Mouse (Mus musculus): ENCODE measurements around the gene Chrm4. TPM values are rescaled to one million over a fixed set of nuclear protein-coding genes. Genes with fewer than 3 reads are reported as not detected.

The Chrm4 gene
- polyA plus RNA-seq, 1 experiment from 2014 or later: not detected

- Histone ChIP-seq H3K27ac (no peak overlapping the region), H3K4me3 (ENCODE audit: inconsistent target) (no peak overlapping the region), H3K79me2 (ENCODE audit: inconsistent target) (no peaks in the 10 kb centered on the region), H3K36me3 (ENCODE audit: inconsistent target) (peaks cover 82% of the 10 kb centered on the region)
- 88% methylated on average over 7 of the region's 7 CpGs for WGBS (ENCODE audit: missing documents)
These were observed 13.5 kb upstream of the Chrm4 start for GRCm38 (mm10) chr2:91913328-91914110.

GRCm38 (mm10) chr2:91916346-91916977 lies 10.6 kb upstream of the Chrm4 start:
- H3K4me3 ChIP-seq (ENCODE audit: inconsistent target): no peak overlapping the region
- H3K27ac ChIP-seq: no peak overlapping the region
- H3K79me2 ChIP-seq (ENCODE audit: inconsistent target): no peaks in the 10 kb centered on the region
- H3K36me3 ChIP-seq (ENCODE audit: inconsistent target): peaks cover 53% of the 10 kb centered on the region
- 91% methylated on average over 7 of the region's 7 CpGs for WGBS (ENCODE audit: missing documents)

- Histone ChIP-seq H3K4me3 (ENCODE audit: inconsistent target) (no peak overlapping the region), H3K79me2 (ENCODE audit: inconsistent target) (no peaks in the 10 kb centered on the region), H3K27ac (no peak overlapping the region), H3K36me3 (ENCODE audit: inconsistent target) (peaks cover 46% of the 10 kb centered on the region)
- 96% methylated on average over 7 of the region's 7 CpGs for WGBS (ENCODE audit: missing documents)
These were observed 10.0 kb upstream of the Chrm4 start for GRCm38 (mm10) chr2:91917096-91917495.

DNA sequence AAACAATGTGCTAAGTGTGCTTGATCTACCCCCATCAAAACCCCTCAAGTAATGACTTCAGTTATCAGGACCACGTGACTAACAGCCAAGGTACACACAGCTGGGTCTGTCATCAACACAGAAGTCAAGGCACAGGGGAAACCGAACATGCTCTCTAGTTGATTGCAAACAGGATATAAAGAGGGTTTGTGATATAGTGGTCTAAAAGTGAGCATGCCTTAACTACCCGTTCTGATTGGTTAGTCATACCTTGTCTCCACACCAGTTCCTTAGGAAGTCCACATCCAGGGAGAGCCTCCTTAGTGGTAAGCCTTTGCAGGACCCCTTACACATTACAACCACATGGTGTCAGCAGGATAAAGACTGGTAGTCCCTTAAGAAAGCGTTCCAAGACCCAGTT lies 6.9 kb upstream of the Chrm4 start:
- H3K79me2 ChIP-seq (ENCODE audit: inconsistent target): no peaks in the 10 kb centered on the region
- peaks cover 29% of the 10 kb centered on the region for H3K36me3 ChIP-seq (ENCODE audit: inconsistent target)
- H3K27ac ChIP-seq: no peak overlapping the region
- H3K4me3 ChIP-seq (ENCODE audit: inconsistent target): no peak overlapping the region
- WGBS (ENCODE audit: missing documents): 72% methylated on average over 4 of the region's 4 CpGs

GRCm38 (mm10) chr2:91921181-91921789 lies 5.8 kb upstream of the Chrm4 start:
- H3K27ac ChIP-seq: no peak overlapping the region
- H3K79me2 ChIP-seq (ENCODE audit: inconsistent target): no peaks in the 10 kb centered on the region
- 13% methylated on average over 31 of the region's 31 CpGs for WGBS (ENCODE audit: missing documents)
- no peak overlapping the region for H3K4me3 ChIP-seq (ENCODE audit: inconsistent target)
- H3K36me3 ChIP-seq (ENCODE audit: inconsistent target): peaks cover 20% of the 10 kb centered on the region

- WGBS (ENCODE audit: missing documents): 2% methylated on average over 58 of the region's 64 CpGs
- H3K36me3 ChIP-seq (ENCODE audit: inconsistent target): peaks cover 15% of the 10 kb centered on the region
- H3K27ac ChIP-seq: no peak overlapping the region
- no peak overlapping the region for H3K4me3 ChIP-seq (ENCODE audit: inconsistent target)
- H3K79me2 ChIP-seq (ENCODE audit: inconsistent target): no peaks in the 10 kb centered on the region
These were observed 5.1 kb upstream of the Chrm4 start for GRCm38 (mm10) chr2:91921790-91922570.

DNA sequence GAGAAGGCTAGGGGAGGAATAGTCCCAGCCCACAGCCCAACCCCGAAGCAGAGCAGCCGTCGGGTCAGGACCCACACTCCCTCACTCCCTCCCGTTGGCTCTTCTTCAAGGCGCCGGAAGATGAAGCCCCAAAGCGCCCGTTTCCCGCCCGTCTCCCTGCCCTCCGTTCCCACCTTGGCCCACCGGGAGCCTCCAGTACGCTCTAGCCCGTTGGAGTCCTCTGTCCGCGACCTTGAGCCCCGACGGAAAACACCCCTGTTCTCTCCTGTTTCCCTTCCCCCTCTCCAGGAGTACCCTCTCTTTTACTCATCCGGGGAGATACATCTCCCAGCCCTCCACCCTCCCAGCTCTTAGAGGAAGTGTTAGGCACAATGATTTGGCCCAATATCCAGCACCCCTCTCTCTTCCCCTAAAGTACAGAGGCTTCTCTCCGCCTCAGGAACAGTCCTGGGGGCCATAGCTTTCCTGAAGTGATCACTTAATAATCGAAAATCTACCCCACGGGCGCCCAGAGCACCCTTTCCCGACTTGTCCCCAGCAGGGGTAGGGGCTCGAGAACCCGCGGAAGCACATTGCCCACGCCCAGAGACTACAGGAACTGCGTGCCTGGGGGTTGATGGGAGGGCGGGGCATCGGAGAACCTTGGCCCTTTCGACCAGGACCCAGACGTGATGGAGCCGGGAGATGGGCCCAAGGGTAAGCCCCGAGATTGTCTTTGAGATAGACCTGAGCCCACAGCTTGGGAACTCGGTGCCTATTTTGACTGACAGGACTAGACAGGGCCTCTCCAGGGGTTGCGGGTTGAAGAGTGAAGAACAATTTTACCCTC lies 4.2 kb upstream of the Chrm4 start:
- H3K36me3 ChIP-seq (ENCODE audit: inconsistent target): peaks cover 6% of the 10 kb centered on the region
- no peaks in the 10 kb centered on the region for H3K79me2 ChIP-seq (ENCODE audit: inconsistent target)
- H3K4me3 ChIP-seq (ENCODE audit: inconsistent target): no peak overlapping the region
- no peak overlapping the region for H3K27ac ChIP-seq
- 5% methylated on average over 37 of the region's 37 CpGs for WGBS (ENCODE audit: missing documents)

- no peak overlapping the region for H3K4me3 ChIP-seq (ENCODE audit: inconsistent target)
- H3K27ac ChIP-seq: no peak overlapping the region
- no peaks in the 10 kb centered on the region for H3K79me2 ChIP-seq (ENCODE audit: inconsistent target)
- H3K36me3 ChIP-seq (ENCODE audit: inconsistent target): no peaks in the 10 kb centered on the region
- WGBS (ENCODE audit: missing documents): 5% methylated on average over 54 of the region's 54 CpGs
These were observed 3.4 kb upstream of the Chrm4 start for GRCm38 (mm10) chr2:91923415-91924337.

DNA sequence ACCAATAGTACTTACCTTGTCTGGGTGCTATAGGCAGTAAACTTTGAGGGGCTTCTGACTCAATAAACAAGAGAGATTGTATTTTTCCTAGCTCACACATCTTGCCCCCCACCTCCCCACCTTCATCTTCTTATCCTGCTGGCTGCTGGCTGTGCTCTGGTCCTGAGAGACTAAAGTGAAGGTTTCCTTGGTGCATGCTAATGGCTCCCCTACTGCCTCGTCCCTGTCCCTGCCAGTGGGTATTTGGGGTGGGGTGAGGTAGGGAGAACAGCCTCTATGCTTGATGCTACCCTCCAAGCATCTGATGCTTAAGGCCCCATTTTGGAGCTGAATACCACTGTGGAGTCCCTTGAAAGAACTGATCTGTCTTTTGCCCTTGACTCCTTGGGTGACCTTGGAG lies 2.3 kb upstream of the Chrm4 start:
- Histone ChIP-seq H3K36me3 (ENCODE audit: inconsistent target) (no peaks in the 10 kb centered on the region), H3K4me3 (ENCODE audit: inconsistent target) (no peak overlapping the region), H3K79me2 (ENCODE audit: inconsistent target) (no peaks in the 10 kb centered on the region), H3K27ac (no peak overlapping the region)
- 100% methylated on average over 1 of the region's 1 CpGs for WGBS (ENCODE audit: missing documents)

GRCm38 (mm10) chr2:91925442-91925841 lies 1.6 kb upstream of the Chrm4 start:
- Histone ChIP-seq H3K36me3 (ENCODE audit: inconsistent target) (no peaks in the 10 kb centered on the region), H3K27ac (no peak overlapping the region), H3K4me3 (ENCODE audit: inconsistent target) (no peak overlapping the region), H3K79me2 (ENCODE audit: inconsistent target) (no peaks in the 10 kb centered on the region)
- WGBS (ENCODE audit: missing documents): 81% methylated on average over 13 of the region's 15 CpGs

- Histone ChIP-seq H3K36me3 (ENCODE audit: inconsistent target) (peaks cover 3% of the 10 kb centered on the region; the same call in 1 of the 2 replicates), H3K27ac (no peak overlapping the region), H3K79me2 (ENCODE audit: inconsistent target) (no peaks in the 10 kb centered on the region), H3K4me3 (ENCODE audit: inconsistent target) (no peak overlapping the region)
- WGBS (ENCODE audit: missing documents): 52% methylated on average over 34 of the region's 34 CpGs
These were observed 931 bp downstream of the Chrm4 start for GRCm38 (mm10) chr2:91927826-91928533.

- Histone ChIP-seq H3K36me3 (ENCODE audit: inconsistent target) (peaks cover 11% of the 10 kb centered on the region; the same call in 1 of the 2 replicates), H3K79me2 (ENCODE audit: inconsistent target) (no peaks in the 10 kb centered on the region), H3K4me3 (ENCODE audit: inconsistent target) (no peak overlapping the region), H3K27ac (no peak overlapping the region)
- 86% methylated on average over 23 of the region's 23 CpGs for WGBS (ENCODE audit: missing documents)
These were observed 1.7 kb downstream of the Chrm4 start for GRCm38 (mm10) chr2:91928534-91929350.

Measured in macrophage (primary cell).